16 mouse cellular contexts compared by ENCODE assay signal in genomic region chr13:42080131-42080916, GRCm38 (mm10).
"Had no signal": no experiment of that assay in that cellular context is flagged by ENCODE, and none has a peak within 500 bp of the region (broad histone marks: within the 10 kb centered on the region; RNA-seq: fewer than 3 reads in every experiment).

No protein-coding gene starts in this region.

- H3K36me3 ChIP-seq: liver, embryonic 15.5 days had no signal

- H3K27ac ChIP-seq: intestine, embryonic 15.5 days; kidney, embryonic 15.5 days; limb, embryonic 12.5 days; liver, embryonic 15.5 days; neural tube, embryonic 13.5 days; stomach, embryonic 15.5 days had no signal

- H3K9ac ChIP-seq: intestine, embryonic 15.5 days; kidney, embryonic 15.5 days; limb, embryonic 12.5 days; liver, embryonic 15.5 days; neural tube, embryonic 13.5 days; stomach, embryonic 15.5 days had no signal

- H3K4me3 ChIP-seq: intestine, embryonic 15.5 days; kidney, embryonic 15.5 days; limb, embryonic 12.5 days; liver, embryonic 15.5 days; neural tube, embryonic 13.5 days; stomach, embryonic 15.5 days had no signal

- H3K27me3 ChIP-seq: intestine, embryonic 15.5 days; kidney, embryonic 15.5 days; limb, embryonic 12.5 days; liver, embryonic 15.5 days; neural tube, embryonic 13.5 days; stomach, embryonic 15.5 days had no signal

- ATAC-seq: intestine, embryonic 15.5 days; lung, postnatal 0 days had no signal

- DNase-seq: kidney, adult 2 months; kidney, postnatal 14 days; liver; lung, adult 2 months; lung, postnatal 36 days; retina, postnatal 1 day; right cerebral cortex, postnatal 4 days; thymus, adult 2 months; thymus, postnatal 25 days had no signal

- H3K4me2 ChIP-seq: intestine, embryonic 15.5 days; kidney, embryonic 15.5 days; limb, embryonic 12.5 days; liver, embryonic 15.5 days; neural tube, embryonic 13.5 days; stomach, embryonic 15.5 days had no signal

- H3K9me3 ChIP-seq: intestine, embryonic 15.5 days; kidney, embryonic 15.5 days; limb, embryonic 12.5 days; liver, embryonic 15.5 days; neural tube, embryonic 13.5 days; stomach, embryonic 15.5 days had no signal

- H3K4me1 ChIP-seq: intestine, embryonic 15.5 days; neural tube, embryonic 13.5 days had no signal
